Mouse (Mus musculus): ENCODE measurements around the gene Gm13078. TPM values are rescaled to one million over a fixed set of nuclear protein-coding genes. Genes with fewer than 3 reads are reported as not detected.

The Gm13078 gene
- polyA plus RNA-seq (2014; fragmentation: Nextera tagmentation; extraction: Ambion mirVana) = not detected in 2 replicates

- peaks cover 4% of the 10 kb centered on the region for H3K9me3 ChIP-seq (ENCODE audit: control insufficient read depth, low read length)
- H3K4me1 ChIP-seq (replicated peaks; ENCODE audit: control insufficient read depth, insufficient read depth, low read length) = no peaks in the 10 kb centered on the region
- WGBS = 86% methylated on average over 1 of the region's 1 CpGs
These were observed at the start of gene Gm13078 for GRCm38 (mm10) chr4:143719155-143719554. Gene Gm13078 (plus strand): TSS chr4:143719455.

GRCm38 (mm10) chr4:143702611-143703010 lies 16.6 kb upstream of the Gm13078 start, which contains the start of gene Gm13089:
Gene Gm13089 (minus strand): TSS chr4:143702711.
- no peak within 1 kb of the TSS for H3K4me3 ChIP-seq (ENCODE audit: low read depth, low read length)
- ATAC-seq (ENCODE audit: low FRiP score) = no peak
- DNase-seq (ENCODE audit: low spot score) = no peak
- H3K27me3 ChIP-seq (ENCODE audit: control insufficient read depth, insufficient read depth, low read length) = no peaks in the 10 kb centered on the region
- no peak within 1 kb of the TSS for H3K9ac ChIP-seq (ENCODE audit: low read depth, low read length)
- no peaks in the 10 kb centered on the region for H3K4me1 ChIP-seq (replicated peaks; ENCODE audit: control insufficient read depth, insufficient read depth, low read length)
- H3K4me2 ChIP-seq (replicated peaks; ENCODE audit: low read depth, low read length) = no peak within 1 kb of the TSS
- H3K27ac ChIP-seq (ENCODE audit: low read depth, low read length) = no peak within 1 kb of the TSS
- peaks cover 9% of the 10 kb centered on the region; the same call in 1 of the 2 replicates for H3K9me3 ChIP-seq (ENCODE audit: control insufficient read depth, low read length)
- 92% methylated on average over 2 of the region's 2 CpGs for WGBS
- H3K36me3 ChIP-seq (ENCODE audit: control insufficient read depth, insufficient read depth, low read length) = no peaks in the 10 kb centered on the region

More at GRCm38 (mm10) chr4:143719155-143719554, at the start of gene Gm13078:
- DNase-seq (ENCODE audit: low spot score) = no peak
- Histone ChIP-seq H3K27ac (ENCODE audit: low read depth, low read length) (no peak within 1 kb of the TSS), H3K36me3 (ENCODE audit: control insufficient read depth, insufficient read depth, low read length) (no peaks in the 10 kb centered on the region), H3K4me3 (ENCODE audit: low read depth, low read length) (no peak within 1 kb of the TSS), H3K27me3 (ENCODE audit: control insufficient read depth, insufficient read depth, low read length) (no peaks in the 10 kb centered on the region), H3K9ac (ENCODE audit: low read depth, low read length) (no peak within 1 kb of the TSS), H3K4me2 (replicated peaks; ENCODE audit: low read depth, low read length) (no peak within 1 kb of the TSS)
- no peak for ATAC-seq (ENCODE audit: low FRiP score)

Other genes with a start within 250 kb of the Gm13078 start
- gene Gm13043, start 208.1 kb upstream of the Gm13078 start, polyA plus RNA-seq (2014; fragmentation: Nextera tagmentation; extraction: Ambion mirVana) = not detected in 2 replicates
- gene Gm13040, start 183.5 kb upstream of the Gm13078 start, polyA plus RNA-seq (2014; fragmentation: Nextera tagmentation; extraction: Ambion mirVana) = not detected in 2 replicates
- gene BC080695, start 167.8 kb upstream of the Gm13078 start, polyA plus RNA-seq (2014; fragmentation: Nextera tagmentation; extraction: Ambion mirVana) = not detected in 2 replicates
- not detected in 2 replicates for gene Gm13057, start 167.7 kb upstream of the Gm13078 start, polyA plus RNA-seq (2014; fragmentation: Nextera tagmentation; extraction: Ambion mirVana)
- not detected in 2 replicates for gene Gm13083, start 104.5 kb upstream of the Gm13078 start, polyA plus RNA-seq (2014; fragmentation: Nextera tagmentation; extraction: Ambion mirVana)
- not detected in 2 replicates for gene Gm13088, start 62.2 kb upstream of the Gm13078 start, polyA plus RNA-seq (2014; fragmentation: Nextera tagmentation; extraction: Ambion mirVana)
- gene Gm13089, start 16.7 kb upstream of the Gm13078 start, polyA plus RNA-seq (2014; fragmentation: Nextera tagmentation; extraction: Ambion mirVana) = not detected in 2 replicates
- gene Gm13023, start 69.9 kb downstream of the Gm13078 start, polyA plus RNA-seq (2014; fragmentation: Nextera tagmentation; extraction: Ambion mirVana) = not detected in 2 replicates
- gene Gm13084, start 96.6 kb downstream of the Gm13078 start, polyA plus RNA-seq (2014; fragmentation: Nextera tagmentation; extraction: Ambion mirVana) = not detected in 2 replicates
- gene Gm13103, start 127.0 kb downstream of the Gm13078 start, polyA plus RNA-seq (2014; fragmentation: Nextera tagmentation; extraction: Ambion mirVana) = not detected in 2 replicates
- not detected in 2 replicates for gene Pramef6, start 180.9 kb downstream of the Gm13078 start, polyA plus RNA-seq (2014; fragmentation: Nextera tagmentation; extraction: Ambion mirVana)
- gene Pramef25, start 231.6 kb downstream of the Gm13078 start, polyA plus RNA-seq (2014; fragmentation: Nextera tagmentation; extraction: Ambion mirVana) = not detected in 2 replicates
- gene Gm13101, start 247.5 kb downstream of the Gm13078 start, polyA plus RNA-seq (2014; fragmentation: Nextera tagmentation; extraction: Ambion mirVana) = not detected in 2 replicates